Mouse (Mus musculus) left cerebral cortex, postnatal 25 days (tissue): ENCODE measurements around the gene Serpina3b. TPM values are rescaled to one million over a fixed set of nuclear protein-coding genes. Genes with fewer than 3 reads are reported as not detected.

Experiments
- DNase-seq, 2 experiments: peaks; one replicate each; pipeline ENCODE4 v3.0.0; 2022; ENCODE audit warnings: low spot score in 2 of 2, mixed read lengths in 1 of 2
- intact Hi-C: fragments of 180-260 bp; cut with DNase I; formaldehyde crosslinking; loops from one replicate; pipeline ENCODE4 v1.15.1; 2025
- total RNA-seq, 2 experiments: library from RNA; stranded (reverse); gene quantifications; 2 replicates each; pipeline ENCODE4 v1.2.3; 2021

Serpina3b gene
- total RNA-seq, 2 experiments from 2014 or later: not detected

- intact Hi-C loops: no loop called here
- no peak for DNase-seq
Observed at GRCm38 (mm10) chr12:104153656-104154055, 25.9 kb downstream of the Serpina3b start, which contains the start of gene Serpina3c. Serpina3c (minus strand) TSS chr12:104153870.

- intact Hi-C loops: no loop called here
- DNase-seq: no peak
Observed at GRCm38 (mm10) chr12:104174747-104175146, 47.0 kb downstream of the Serpina3b start.

GRCm38 (mm10) chr12:104175636-104176035, 47.8 kb downstream of the Serpina3b start:
- intact Hi-C loops: no loop called here
- DNase-seq: no peak

GRCm38 (mm10) chr12:104178577-104178976, 50.8 kb downstream of the Serpina3b start:
- no peak for DNase-seq
- intact Hi-C loops: no loop called here

- no peak for DNase-seq
- intact Hi-C loops: no loop called here
Observed at GRCm38 (mm10) chr12:104178987-104179386, 51.2 kb downstream of the Serpina3b start.

GRCm38 (mm10) chr12:104185046-104185445, 57.2 kb downstream of the Serpina3b start:
- no peak for DNase-seq
- intact Hi-C loops: no loop called here

GRCm38 (mm10) chr12:104186041-104186581, 58.3 kb downstream of the Serpina3b start:
- DNase-seq: peak; percentile 15 to 79
- intact Hi-C loops: no loop called here

Other genes with a start within 250 kb of the Serpina3b start
- gene Serpina1c, start 223.1 kb upstream of the Serpina3b start, total RNA-seq: not detected
- not detected for gene Serpina1e, start 169.0 kb upstream of the Serpina3b start, total RNA-seq
- not detected for gene Serpina11, start 138.0 kb upstream of the Serpina3b start, total RNA-seq
- 1 to 10 TPM in 1 of 2 experiments, under 1 TPM in 1; 0.60 to 8.6 TPM for gene Serpina9, start 114.2 kb upstream of the Serpina3b start, total RNA-seq
- not detected for gene Serpina12, start 83.6 kb upstream of the Serpina3b start, total RNA-seq
- not detected for gene Serpina5, start 26.9 kb upstream of the Serpina3b start, total RNA-seq
- not detected for gene Serpina3a, start 15.3 kb upstream of the Serpina3b start, total RNA-seq
- gene Serpina3c, start 25.9 kb downstream of the Serpina3b start, total RNA-seq: under 1 TPM in 1 of 2 experiments, not detected in 1; 0.18 TPM
- gene Serpina3f, start 86.5 kb downstream of the Serpina3b start, total RNA-seq: not detected
- gene Serpina3g, start 108.2 kb downstream of the Serpina3b start, total RNA-seq: not detected
- gene Serpina3i, start 135.1 kb downstream of the Serpina3b start, total RNA-seq: not detected
- gene Serpina3j, start 186.6 kb downstream of the Serpina3b start, total RNA-seq: not detected
- not detected for gene Serpina3k, start 210.5 kb downstream of the Serpina3b start, total RNA-seq
- under 1 TPM in 1 of 2 experiments, not detected in 1; 0.25 TPM for gene Serpina3m, start 210.5 kb downstream of the Serpina3b start, total RNA-seq